Mouse (Mus musculus) small intestine, adult 2 months (tissue): ENCODE data around the gene Nfam1. TPM values are rescaled to one million over a fixed set of nuclear protein-coding genes. Genes with fewer than 3 reads are reported as not detected.

Experiments
- H3K27ac ChIP-seq: fragments of 200-500 bp; 2 replicates; pipeline ENCODE4 v1.5.1; 2012; ENCODE audit warnings: low read depth, low read length, control low read depth, inconsistent platforms; ENCODE audit not compliant: insufficient read depth
- H3K27me3 ChIP-seq: fragments of 200-500 bp; 2 replicates; pipeline ENCODE4 v1.6.1; 2012; ENCODE audit warnings: mild to moderate bottlenecking, moderate library complexity, low read length, inconsistent platforms; ENCODE audit not compliant: control insufficient read depth, insufficient read depth
- H3K36me3 ChIP-seq: fragments of 200-500 bp; 2 replicates; pipeline ENCODE4 v1.6.1; 2012; ENCODE audit warnings: mild to moderate bottlenecking, low read length, control low read depth, inconsistent platforms; ENCODE audit not compliant: control insufficient read depth, insufficient read depth
- H3K4me1 ChIP-seq: fragments of 200-500 bp; 2 replicates; pipeline ENCODE4 v1.6.1; 2012; ENCODE audit warnings: low read length, inconsistent platforms, mixed read lengths; ENCODE audit not compliant: control insufficient read depth, insufficient read depth, insufficient read length
- H3K4me3 ChIP-seq: fragments of 200-500 bp; 2 replicates; pipeline ENCODE4 v1.5.1; 2012; ENCODE audit warnings: low read depth, mild to moderate bottlenecking, control low read depth, inconsistent platforms, low read length, moderate library complexity
- CTCF ChIP-seq: fragments of 200-500 bp; IDR thresholded peaks from 2 replicates; pipeline ENCODE4 v1.5.1; 2012; ENCODE audit warnings: low read depth, mild to moderate bottlenecking, control low read depth, inconsistent platforms, low read length, moderate library complexity, mixed read lengths; ENCODE audit not compliant: insufficient replicate concordance, insufficient read length; ENCODE audit errors: extremely low read depth
- POLR2A ChIP-seq: fragments of 200-500 bp; IDR thresholded peaks from 2 replicates; pipeline ENCODE4 v1.6.1; 2012; ENCODE audit warnings: low read depth, mild to moderate bottlenecking, control low read depth, inconsistent platforms, low read length, moderate library complexity
- WGBS: fragments of 180-500 bp; shearing (Covaris S2); methylation state at CpG from one replicate; pipeline ENCODE4 v1.1.7; 2018; 5-methylcytosine and 5-hydroxymethylcytosine counted together
- polyA plus RNA-seq: library from polyadenylated mRNA; depleted of rRNA; stranded (reverse); fragments of >200 nt; gene quantifications from 2 replicates; pipeline ENCODE4 v1.2.3, GENCODE M21; 2012

Nfam1 gene
- polyA plus RNA-seq, 1 experiment, result 2.1 TPM

GRCm38 (mm10) chr15:83025041-83025760 lies 7.9 kb downstream of the Nfam1 start:
- no peaks in the 10 kb centered on the region for H3K36me3 ChIP-seq
- WGBS, result 23% methylated on average over 25 of the region's 25 CpGs
- no peaks in the 10 kb centered on the region for H3K27me3 ChIP-seq
- no peak overlapping the region for H3K4me3 ChIP-seq
- no peak for TF ChIP-seq POLR2A
- no peak for TF ChIP-seq CTCF
- H3K27ac ChIP-seq, result no peak overlapping the region
- H3K4me1 ChIP-seq, result peaks cover 9% of the 10 kb centered on the region

DNA sequence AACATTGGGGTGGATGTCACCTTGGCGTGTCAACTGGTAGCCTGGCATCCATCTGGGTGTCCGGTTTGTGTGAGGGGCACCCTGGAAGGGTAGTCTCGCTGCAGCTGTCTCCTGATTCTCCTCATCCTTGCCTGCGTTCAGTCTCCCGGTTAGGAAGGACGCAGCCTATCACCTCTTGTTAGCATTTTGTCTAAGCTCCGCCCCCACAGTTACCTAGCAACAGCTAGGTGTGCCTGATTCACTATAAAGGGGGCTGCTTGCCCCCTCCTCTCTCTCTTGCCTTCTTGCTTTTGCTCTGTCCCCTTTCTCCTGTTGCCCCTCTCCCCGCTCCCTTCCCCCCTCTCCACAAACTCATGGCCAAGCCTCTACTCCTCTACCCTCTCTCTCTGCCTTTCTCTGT lies 10.2 kb downstream of the Nfam1 start:
- H3K27me3 ChIP-seq, result no peaks in the 10 kb centered on the region
- no peak for TF ChIP-seq CTCF
- TF ChIP-seq POLR2A, result no peak
- no peaks in the 10 kb centered on the region for H3K36me3 ChIP-seq
- WGBS, result 78% methylated on average over 8 of the region's 8 CpGs
- H3K27ac ChIP-seq, result no peak overlapping the region
- peaks cover 9% of the 10 kb centered on the region for H3K4me1 ChIP-seq
- H3K4me3 ChIP-seq, result no peak overlapping the region

- TF ChIP-seq POLR2A (no peak; the same call in 1 of the 2 replicates), CTCF (no peak)
- WGBS, result 78% methylated on average over 15 of the region's 15 CpGs
- Histone ChIP-seq H3K36me3 (no peaks in the 10 kb centered on the region), H3K4me3 (no peak overlapping the region), H3K27me3 (no peaks in the 10 kb centered on the region), H3K4me1 (peaks cover 9% of the 10 kb centered on the region), H3K27ac (no peak overlapping the region)
Measured at GRCm38 (mm10) chr15:83010990-83011664, 22.0 kb downstream of the Nfam1 start.

DNA sequence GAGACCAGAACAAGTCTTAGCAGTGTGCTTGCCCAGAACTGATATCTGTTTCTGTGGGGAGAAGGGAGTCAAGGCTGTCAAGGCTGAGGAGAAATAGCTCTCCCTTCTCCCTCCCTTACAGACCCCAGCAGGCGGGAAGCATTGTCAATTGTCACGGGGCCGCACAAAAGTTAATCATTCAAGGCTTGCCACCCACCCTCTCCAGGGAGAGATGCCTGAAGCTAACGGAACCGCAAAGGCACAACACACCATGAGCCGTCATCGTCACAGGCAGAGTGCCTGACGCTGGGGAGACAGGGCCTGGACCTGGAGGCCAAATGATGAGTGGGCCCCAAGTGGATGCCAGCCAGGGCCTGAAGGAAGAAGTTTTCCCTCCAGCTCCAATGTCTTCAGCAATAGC lies 22.7 kb downstream of the Nfam1 start:
- Histone ChIP-seq H3K27me3 (no peaks in the 10 kb centered on the region), H3K36me3 (no peaks in the 10 kb centered on the region), H3K4me3 (no peak overlapping the region), H3K27ac (no peak overlapping the region), H3K4me1 (peaks cover 9% of the 10 kb centered on the region)
- TF ChIP-seq CTCF, result no peak
- TF ChIP-seq POLR2A, result no peak
- 86% methylated on average over 8 of the region's 8 CpGs for WGBS

DNA sequence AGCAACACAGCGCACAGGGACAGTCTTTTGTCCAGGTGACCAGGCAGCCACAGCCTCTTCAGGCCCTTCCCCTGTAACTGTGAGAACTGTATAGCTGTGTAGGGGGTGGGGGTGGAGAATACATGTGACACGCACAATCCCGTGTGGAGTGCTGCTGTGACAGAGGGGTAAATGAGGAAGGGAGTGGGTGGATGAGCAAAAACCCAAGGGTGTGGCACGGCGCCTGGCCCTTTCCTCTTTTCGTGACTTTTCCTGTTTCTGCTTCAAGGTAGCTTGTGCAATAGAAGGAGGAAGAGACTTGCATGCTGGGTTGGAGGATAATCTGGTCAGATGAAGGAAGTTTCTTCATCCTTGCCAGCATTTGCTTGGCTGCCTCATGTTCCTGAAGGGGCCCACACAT lies 23.6 kb downstream of the Nfam1 start:
- H3K27me3 ChIP-seq, result no peaks in the 10 kb centered on the region
- 61% methylated on average over 6 of the region's 6 CpGs for WGBS
- no peaks in the 10 kb centered on the region for H3K36me3 ChIP-seq
- peaks cover 9% of the 10 kb centered on the region for H3K4me1 ChIP-seq
- TF ChIP-seq CTCF (no peak), POLR2A (no peak)
- no peak overlapping the region for H3K4me3 ChIP-seq
- H3K27ac ChIP-seq, result peak overlapping the region; percentile 77

DNA sequence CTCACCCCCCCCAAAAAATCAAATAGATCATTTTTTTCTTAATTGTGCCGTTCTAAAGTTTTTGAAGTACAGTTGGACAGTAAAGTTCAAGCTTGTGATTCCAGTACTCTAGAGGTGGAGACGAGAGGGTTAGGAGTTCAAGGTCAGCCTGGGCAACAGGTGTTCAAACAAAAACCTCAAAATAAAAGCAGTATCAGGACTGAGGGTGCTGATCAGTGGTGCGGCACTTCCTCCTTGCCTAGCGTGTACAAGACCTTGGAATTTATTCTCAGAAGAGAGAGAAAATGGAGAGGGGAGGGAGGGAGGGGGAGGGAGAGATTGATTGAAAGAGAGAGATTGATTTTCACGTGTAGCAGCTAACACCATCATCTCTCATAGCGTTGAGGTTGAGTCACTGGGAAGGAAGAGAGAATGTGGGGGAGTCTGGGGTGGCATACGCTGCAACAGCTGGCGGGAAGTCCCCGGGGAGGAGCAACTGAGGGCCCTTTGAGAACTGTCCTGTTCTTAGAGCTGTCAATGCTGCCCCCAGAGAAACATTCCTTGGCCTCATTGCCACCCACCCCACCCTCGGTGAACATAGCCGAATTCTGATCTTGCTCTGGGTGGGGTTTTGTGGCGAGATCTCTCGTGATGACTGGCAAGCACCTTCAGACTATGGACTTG lies 24.2 kb downstream of the Nfam1 start:
- Histone ChIP-seq H3K4me1 (peaks cover 9% of the 10 kb centered on the region), H3K36me3 (no peaks in the 10 kb centered on the region), H3K27ac (peak overlapping the region; percentile 77), H3K4me3 (no peak overlapping the region), H3K27me3 (no peaks in the 10 kb centered on the region)
- TF ChIP-seq POLR2A, result no peak
- TF ChIP-seq CTCF, result no peak
- 22% methylated on average over 13 of the region's 13 CpGs for WGBS

- H3K27ac ChIP-seq, result no peak overlapping the region
- no peak for TF ChIP-seq POLR2A
- TF ChIP-seq CTCF, result no peak
- 38% methylated on average over 15 of the region's 15 CpGs for WGBS
Measured at GRCm38 (mm10) chr15:83007346-83007920, 25.7 kb downstream of the Nfam1 start.

More at GRCm38 (mm10) chr15:83007346-83007920, 25.7 kb downstream of the Nfam1 start:
- no peak overlapping the region for H3K4me3 ChIP-seq
- no peaks in the 10 kb centered on the region for H3K36me3 ChIP-seq
- H3K4me1 ChIP-seq, result peaks cover 9% of the 10 kb centered on the region
- H3K27me3 ChIP-seq, result no peaks in the 10 kb centered on the region
